Mouse (Mus musculus) heart, postnatal 36 days (tissue): ENCODE data around the gene Zfp57. TPM values are rescaled to one million over a fixed set of nuclear protein-coding genes. Genes with fewer than 3 reads are reported as not detected.
"Not testable (repeated sequence)": the region's sequence is repeated elsewhere in the genome, so short reads cannot be mapped to it uniquely, and the experiment has no call there.

ENCODE experiments used
- DNase-seq, 2 experiments: peaks; one replicate each; pipeline ENCODE4 v3.0.0; 2021 to 2022
- intact Hi-C: fragments of 180-260 bp; cut with DNase I; formaldehyde crosslinking; loops from one replicate; pipeline ENCODE4 v1.15.1; 2025
- total RNA-seq, 2 experiments: library from RNA; stranded (reverse); gene quantifications; 2 replicates each; pipeline ENCODE4 v1.2.3; 2021

The Zfp57 gene
- total RNA-seq, 2 experiments from 2014 or later: 1.0 to 1.8 TPM

- intact Hi-C loops: no loop called here
- DNase-seq: no peak
These were observed 7.1 kb upstream of the Zfp57 start for GRCm38 (mm10) chr17:36993770-36994325.

GRCm38 (mm10) chr17:36994528-36994927 is 6.4 kb upstream of the Zfp57 start:
- intact Hi-C loops: no loop called here
- DNase-seq: no peak

- intact Hi-C loops: loop anchor here (5.0 kb wide), 1 partner anchor 103 kb away; the partner anchor contains the start of gene Trim40
These were observed 5.5 kb upstream of the Zfp57 start for GRCm38 (mm10) chr17:36995448-36995847.

GRCm38 (mm10) chr17:36997033-36997735 is 3.8 kb upstream of the Zfp57 start:
- intact Hi-C loops: loop anchor here (1.0 to 5.0 kb wide), 2 partner anchors 82 to 105 kb away; partner anchors contain the start of gene Trim40
- DNase-seq: peak; percentile 76 to 85

More at GRCm38 (mm10) chr17:36995448-36995847, 5.5 kb upstream of the Zfp57 start:
- no peak for DNase-seq

- intact Hi-C loops: loop anchor here (5.0 kb wide), 1 partner anchor 106 kb away; the partner anchor contains the start of gene Trim40
These were observed 2.5 kb upstream of the Zfp57 start for GRCm38 (mm10) chr17:36998477-36998876.

GRCm38 (mm10) chr17:37002364-37003330 is 1.7 kb downstream of the Zfp57 start:
- DNase-seq: peak; percentile 43
- intact Hi-C loops: loop anchor here (2.0 kb wide), 1 partner anchor 44 kb away; no protein-coding TSS in a partner anchor

More at GRCm38 (mm10) chr17:36998477-36998876, 2.5 kb upstream of the Zfp57 start:
- no peak for DNase-seq

GRCm38 (mm10) chr17:37003366-37003765 is 2.4 kb downstream of the Zfp57 start:
- DNase-seq: no peak

GRCm38 (mm10) chr17:37008161-37008560 is 7.2 kb downstream of the Zfp57 start:
- intact Hi-C loops: no loop called here
- DNase-seq: no peak

More at GRCm38 (mm10) chr17:37003366-37003765, 2.4 kb downstream of the Zfp57 start:
- intact Hi-C loops: loop anchor here (2.0 kb wide), 1 partner anchor 43 kb away; no protein-coding TSS in a partner anchor

GRCm38 (mm10) chr17:37009460-37010042 is 8.6 kb downstream of the Zfp57 start:
- DNase-seq: no peak
- intact Hi-C loops: no loop called here

- intact Hi-C loops: no loop called here
- DNase-seq: no peak
These were observed 10.8 kb downstream of the Zfp57 start for GRCm38 (mm10) chr17:37011719-37012118.

- DNase-seq: no peak
- intact Hi-C loops: no loop called here
These were observed 11.2 kb downstream of the Zfp57 start for GRCm38 (mm10) chr17:37012141-37012540.

- intact Hi-C loops: no loop called here
- no peak for DNase-seq
These were observed 15.4 kb downstream of the Zfp57 start for GRCm38 (mm10) chr17:37016333-37016732.

GRCm38 (mm10) chr17:37018328-37018727 is 17.4 kb downstream of the Zfp57 start:
- intact Hi-C loops: no loop called here
- DNase-seq: no peak

- intact Hi-C loops, DNase-seq: not testable (repeated sequence)
These were observed 18.3 kb downstream of the Zfp57 start for GRCm38 (mm10) chr17:37019242-37019641.

GRCm38 (mm10) chr17:37022628-37023576 is 21.9 kb downstream of the Zfp57 start, which contains the start of gene Mog:
Gene Mog, minus strand, starts transcription at chr17:37023398.
- no peak for DNase-seq
- intact Hi-C loops: no loop called here

GRCm38 (mm10) chr17:37026425-37026824 is 25.5 kb downstream of the Zfp57 start:
- intact Hi-C loops: no loop called here
- no peak for DNase-seq

- intact Hi-C loops: no loop called here
- no peak for DNase-seq
These were observed 26.5 kb downstream of the Zfp57 start for GRCm38 (mm10) chr17:37027486-37027885.

- DNase-seq: no peak
- intact Hi-C loops: no loop called here
These were observed 27.2 kb downstream of the Zfp57 start for GRCm38 (mm10) chr17:37028212-37028611.

- peak; percentile 86 to 87 for DNase-seq
- intact Hi-C loops: no loop called here
These were observed 27.7 kb downstream of the Zfp57 start for GRCm38 (mm10) chr17:37028683-37029120.
